Mouse (Mus musculus) central nervous system, embryonic 14 days (tissue): ENCODE data around the gene Ghrl. TPM values are rescaled to one million over a fixed set of nuclear protein-coding genes. Genes with fewer than 3 reads are reported as not detected.

Source experiments
- polyA plus RNA-seq: library from polyadenylated mRNA; depleted of rRNA; stranded (reverse); fragments of >200 nt; gene quantifications from 2 replicates; pipeline ENCODE4 v1.2.3, GENCODE M21; 2012; rRNA removed

The Ghrl gene
- polyA plus RNA-seq = 0.29 and 0.66 TPM in 2 replicates

DNA sequence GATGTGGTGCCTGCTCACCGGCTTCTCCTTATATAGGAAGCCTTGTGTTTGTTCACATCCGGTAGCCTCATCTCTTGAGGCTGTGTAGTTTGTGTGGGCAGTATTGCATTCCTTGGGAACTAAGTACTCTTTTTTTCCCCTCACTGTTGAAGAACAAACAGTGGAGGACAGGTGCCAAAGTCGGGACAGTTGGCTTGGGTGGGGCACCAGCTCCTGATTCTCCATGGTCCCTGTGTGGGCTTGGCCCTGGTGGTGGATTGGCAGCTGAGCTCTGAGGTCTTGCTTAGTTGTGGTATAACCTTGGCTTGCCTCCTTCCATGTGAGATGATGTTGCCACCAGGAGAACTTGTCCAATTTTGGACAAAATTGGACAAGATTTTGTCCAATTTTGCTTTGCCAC lies at the start of gene Ghrl:
Ghrl (minus strand) TSS at position 3 of the 400 bp plus-strand sequence.

GRCm38 (mm10) chr6:113740236-113741217 lies 20.8 kb upstream of the Ghrl start, which contains the start of gene Sec13:
TSS of gene Sec13 (minus strand) at chr6:113740743.

GRCm38 (mm10) chr6:113696582-113697221 lies 23.0 kb downstream of the Ghrl start, which contains the start of gene Tatdn2:
TSS of gene Tatdn2 (plus strand) at chr6:113697050.

Other genes starting within 250 kb of the Ghrl start
- 3.1 and 5.9 TPM in 2 replicates for gene Il17rc, start 248.5 kb downstream of the Ghrl start, polyA plus RNA-seq
- 38.9 and 41.5 TPM in 2 replicates for gene Creld1, start 236.6 kb downstream of the Ghrl start, polyA plus RNA-seq
- 5.6 and 6.7 TPM in 2 replicates for gene Prrt3, start 217.9 kb downstream of the Ghrl start, polyA plus RNA-seq
- gene Emc3, start 188.2 kb downstream of the Ghrl start, polyA plus RNA-seq = 56.0 and 56.9 TPM in 2 replicates
- gene Fancd2, start 188.2 kb downstream of the Ghrl start, polyA plus RNA-seq = 7.6 and 10.1 TPM in 2 replicates
- gene Fancd2os, start 119.2 kb downstream of the Ghrl start, polyA plus RNA-seq = 0.05 TPM in 1 of 2 replicates, not detected in the other
- gene Brk1, start 115.1 kb downstream of the Ghrl start, polyA plus RNA-seq = 234 and 239 TPM in 2 replicates
- gene Vhl, start 95.9 kb downstream of the Ghrl start, polyA plus RNA-seq = 64.1 and 72.3 TPM in 2 replicates
- 3.2 and 5.4 TPM in 2 replicates for gene Irak2, start 81.4 kb downstream of the Ghrl start, polyA plus RNA-seq
- gene Tatdn2, start 22.8 kb downstream of the Ghrl start, polyA plus RNA-seq = 28.4 and 28.5 TPM in 2 replicates
- gene Sec13, start 20.9 kb upstream of the Ghrl start, polyA plus RNA-seq = 213 TPM in 2 replicates